Mouse (Mus musculus) heart, embryonic 16.5 days (tissue): ENCODE results near the gene 4930480E11Rik. TPM values are rescaled to one million over a fixed set of nuclear protein-coding genes. Genes with fewer than 3 reads are reported as not detected.
"Not testable (repeated sequence)": the region's sequence is repeated elsewhere in the genome, so short reads cannot be mapped to it uniquely, and the experiment has no call there.

Source experiments
- ATAC-seq: fragments of 200-750 bp; cut with Nextera tagmentation; replicated peaks from 2 replicates; pipeline ENCODE4 v1.8.0; 2017; ENCODE audit warnings: moderate number of reproducible peaks; ENCODE audit not compliant: insufficient read depth, low FRiP score; ENCODE audit errors: extremely low read depth
- H3K27ac ChIP-seq: fragments of 300-500 bp; sonication (generic); 2 replicates; pipeline ENCODE4 v1.5.1; 2014; ENCODE audit warnings: mild to moderate bottlenecking, low read length, control low read depth, moderate library complexity
- H3K27me3 ChIP-seq: fragments of 300-500 bp; sonication (generic); 2 replicates; pipeline ENCODE4 v1.6.1; 2014; ENCODE audit warnings: low read length, mixed read lengths; ENCODE audit not compliant: control insufficient read depth, insufficient read depth
- H3K36me3 ChIP-seq: fragments of 300-500 bp; sonication (generic); 2 replicates; pipeline ENCODE4 v1.6.1; 2014; ENCODE audit not compliant: control insufficient read depth, insufficient read depth
- H3K4me1 ChIP-seq: fragments of 300-500 bp; sonication (generic); 2 replicates; pipeline ENCODE4 v1.6.1; 2014; ENCODE audit warnings: low read length, mixed read lengths; ENCODE audit not compliant: control insufficient read depth, insufficient read depth
- H3K4me2 ChIP-seq: fragments of 300-500 bp; sonication (generic); 2 replicates; pipeline ENCODE4 v1.6.1; 2014; ENCODE audit warnings: low read depth, mild to moderate bottlenecking, control low read depth, low read length
- H3K4me3 ChIP-seq: fragments of 300-500 bp; sonication (generic); 2 replicates; pipeline ENCODE4 v1.5.1; 2014; ENCODE audit warnings: mild to moderate bottlenecking, control low read depth, low read length
- H3K9ac ChIP-seq: fragments of 300-500 bp; sonication (generic); 2 replicates; pipeline ENCODE4 v1.6.1; 2014; ENCODE audit warnings: low read length, control low read depth
- H3K9me3 ChIP-seq: fragments of 300-500 bp; sonication (generic); replicated peaks from 2 replicates; pipeline ENCODE4 v1.6.1; 2016; ENCODE audit warnings: low read length; ENCODE audit not compliant: control insufficient read depth
- WGBS: fragments of 180-500 bp; shearing (Covaris S2); extraction: QIAGEN DNeasy Blood & Tissue Kit; methylation state at CpG from one replicate; pipeline ENCODE4 v1.1.7; 2014; 5-methylcytosine and 5-hydroxymethylcytosine counted together
- polyA plus RNA-seq: library from polyadenylated mRNA; unstranded; fragments of >200 nt; fragmentation: Nextera tagmentation; extraction: Ambion mirVana; gene quantifications from 2 replicates; pipeline ENCODE4 v1.2.1, GENCODE M21; 2015

The 4930480E11Rik gene
- polyA plus RNA-seq, result not detected in 2 replicates

DNA sequence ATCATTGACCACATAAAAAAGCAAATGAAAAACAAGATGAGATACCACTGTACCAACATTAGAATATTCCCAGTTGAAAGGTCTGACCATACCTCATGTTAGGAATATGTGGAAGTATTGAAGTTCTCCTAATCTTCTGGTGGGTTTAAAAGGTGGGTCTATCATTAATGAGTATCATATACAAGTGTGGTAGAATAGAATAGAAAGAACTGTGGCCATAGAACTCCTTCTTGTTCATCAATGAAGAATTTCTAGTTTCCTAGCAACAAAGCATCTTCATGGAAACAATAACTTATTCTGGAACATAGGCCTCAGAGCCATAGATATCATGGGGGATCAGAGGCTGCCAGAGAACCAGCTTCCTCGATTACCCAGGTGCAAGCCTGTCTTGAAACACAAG lies at the start of gene 4930480E11Rik:
Gene 4930480E11Rik, plus strand, starts transcription at position 301 of the 400 bp plus-strand sequence.
- no peak within 1 kb of the TSS for H3K4me3 ChIP-seq
- no peak within 1 kb of the TSS for H3K4me2 ChIP-seq
- H3K27me3 ChIP-seq, result no peaks in the 10 kb centered on the region
- H3K36me3 ChIP-seq, result no peaks in the 10 kb centered on the region
- 53% methylated on average over 1 of the region's 1 CpGs for WGBS
- no peaks in the 10 kb centered on the region; the same call in none of the 2 replicates for H3K9me3 ChIP-seq
- no peaks in the 10 kb centered on the region for H3K4me1 ChIP-seq
- no peak within 1 kb of the TSS for H3K27ac ChIP-seq
- ATAC-seq, result no peak
- H3K9ac ChIP-seq, result no peak within 1 kb of the TSS

DNA sequence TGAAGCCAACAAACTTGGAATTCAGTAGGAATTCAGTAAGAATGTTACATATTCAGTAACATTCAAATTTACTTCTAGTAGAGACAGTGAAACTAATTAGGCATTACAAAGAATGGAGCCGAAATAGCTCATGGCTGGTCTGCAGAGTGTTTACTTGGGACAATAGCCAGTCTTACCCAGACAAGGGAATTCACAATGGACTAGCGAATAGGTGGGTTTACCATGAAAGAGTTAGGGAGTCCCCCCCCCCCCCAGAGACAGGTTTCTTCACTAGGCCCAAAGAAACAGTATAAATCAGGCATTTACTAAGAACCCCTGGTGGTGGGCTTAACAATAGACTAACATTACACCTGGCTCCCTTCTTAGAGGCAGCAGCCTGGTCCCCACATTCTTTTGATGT lies 33.9 kb downstream of the 4930480E11Rik start:
- H3K9me3 ChIP-seq, H3K27ac ChIP-seq, H3K4me3 ChIP-seq, H3K4me2 ChIP-seq, H3K27me3 ChIP-seq, ATAC-seq, H3K4me1 ChIP-seq, H3K9ac ChIP-seq, H3K36me3 ChIP-seq: not testable (repeated sequence)
- WGBS, result 71% methylated on average over 2 of the region's 2 CpGs

Other genes starting within 250 kb of the 4930480E11Rik start
- not detected in 2 replicates for gene Gm5938, start 244.2 kb upstream of the 4930480E11Rik start, polyA plus RNA-seq
- not detected in 2 replicates for gene Obp1b, start 182.9 kb upstream of the 4930480E11Rik start, polyA plus RNA-seq
- gene Gm14743, start 123.7 kb upstream of the 4930480E11Rik start, polyA plus RNA-seq, result not detected in 2 replicates
- gene Prrg1, start 214.3 kb downstream of the 4930480E11Rik start, polyA plus RNA-seq, result 4.7 and 5.7 TPM in 2 replicates